Comparison of ENCODE assay signal across 23 mouse cellular contexts in genomic region chr13:31830332-31830731, GRCm38 (mm10). TPM values are rescaled to one million over a fixed set of nuclear protein-coding genes. Genes with fewer than 3 reads are reported as not detected.
DNase-seq lines count a peak whose midpoint lies in the region; ATAC-seq and TF ChIP-seq lines count a peak whose summit lies in the region.
"Had no signal": no experiment of that assay in that cellular context is flagged by ENCODE, and none has a peak within 500 bp of the region (broad histone marks: within the 10 kb centered on the region; RNA-seq: fewer than 3 reads in every experiment).

No protein-coding gene starts in this region.

- intact Hi-C loops in heart, postnatal 10 days (cut with DNase I) = no loop called here

- peaks cover 2 to 9% of the 10 kb centered on the region in 2 experiments; a peak in 2 of 4 replicates for H3K4me1 ChIP-seq in heart, embryonic 14.5 days (ENCODE audit: control insufficient read depth in 2 of 2, insufficient read depth in 2 of 2, low read length in 2 of 2)
- no peaks in the 10 kb centered on the region for H3K4me1 ChIP-seq in lung, embryonic 14.5 days (ENCODE audit: insufficient read depth)
- H3K4me1 ChIP-seq: forebrain, embryonic 15.5 days; hindbrain, embryonic 12.5 days; liver, embryonic 12.5 days; midbrain, embryonic 13.5 days; neural tube, embryonic 15.5 days had no signal

- H3K27ac ChIP-seq in heart, embryonic 14.5 days (replicated peaks in 1 of 2; ENCODE audit: control insufficient read depth in 1 of 2, insufficient read depth in 1 of 2, low read depth in 2 of 2, low read length in 2 of 2) = 0 out of 4 replicates have a peak overlapping the region, but pooled peaks of 1 of the 2 experiments have one; percentile 27
- no peak overlapping the region for H3K27ac ChIP-seq in lung, embryonic 14.5 days (ENCODE audit: low read depth)
- H3K27ac ChIP-seq: embryonic facial prominence, embryonic 12.5 days; forebrain, embryonic 15.5 days; hindbrain, embryonic 12.5 days; limb, embryonic 10.5 days; liver, embryonic 12.5 days; midbrain, embryonic 13.5 days; neural tube, embryonic 15.5 days; stomach, postnatal 0 days had no signal

- no peak for TF ChIP-seq CTCF in lung, embryonic 14.5 days (IDR thresholded peaks at IDR 0.05; ENCODE audit: low read depth)

- DNase-seq in adrenal gland, adult (ENCODE audit: inconsistent age in 2 of 2, low spot score in 1 of 2) = peak; percentile 54 to 76
- no peak for DNase-seq in adrenal gland, adult 18-20 months (ENCODE audit: low spot score in 2 of 2)
- no peak for DNase-seq in heart, postnatal 10 days
- peak; percentile 68 for DNase-seq in lung, embryonic 14.5 days
- no peak for DNase-seq in lung, postnatal 25 days (ENCODE audit: low spot score)
- DNase-seq in lung, postnatal 4 days = peak; percentile 57 to 81
- DNase-seq in liver = no peak
- DNase-seq: cerebellum, adult 9-10 months; gastrocnemius, postnatal 36 days; thymus, postnatal 14 days had no signal

- H3K4me3 ChIP-seq in heart, embryonic 14.5 days (ENCODE audit: control insufficient read depth in 1 of 2, insufficient read depth in 1 of 2, low read depth in 1 of 2, low read length in 2 of 2) = no peak overlapping the region
- H3K4me3 ChIP-seq in lung, embryonic 14.5 days (ENCODE audit: low read depth, low read length) = no peak overlapping the region
- H3K4me3 ChIP-seq: embryonic facial prominence, embryonic 12.5 days; forebrain, embryonic 15.5 days; hindbrain, embryonic 12.5 days; limb, embryonic 10.5 days; liver, embryonic 12.5 days; midbrain, embryonic 13.5 days; myocyte; neural tube, embryonic 15.5 days had no signal

- whole genome bisulfite sequencing in heart, embryonic 14.5 days = 46% methylated on average over 9 of the region's 9 CpGs
- WGBS in lung, embryonic 14.5 days = 23% methylated on average over 9 of the region's 9 CpGs

- H3K9me3 ChIP-seq in heart, embryonic 14.5 days (ENCODE audit: control insufficient read depth, low read length) = no peaks in the 10 kb centered on the region
- H3K9me3 ChIP-seq in lung, embryonic 14.5 days (ENCODE audit: low read depth, low read length) = no peaks in the 10 kb centered on the region
- H3K9me3 ChIP-seq: embryonic facial prominence, embryonic 12.5 days; forebrain, embryonic 15.5 days; G1E; hindbrain, embryonic 12.5 days; limb, embryonic 10.5 days; liver, embryonic 12.5 days; midbrain, embryonic 13.5 days; neural tube, embryonic 15.5 days had no signal

- no peaks in the 10 kb centered on the region for H3K36me3 ChIP-seq in heart, embryonic 14.5 days (ENCODE audit: control insufficient read depth, insufficient read depth, low read length)
- H3K36me3 ChIP-seq in lung, embryonic 14.5 days (ENCODE audit: insufficient read depth) = no peaks in the 10 kb centered on the region
- H3K36me3 ChIP-seq: embryonic facial prominence, embryonic 12.5 days; forebrain, embryonic 15.5 days; G1E; hindbrain, embryonic 12.5 days; limb, embryonic 10.5 days; liver, embryonic 12.5 days; midbrain, embryonic 13.5 days; neural tube, embryonic 15.5 days had no signal

- 0 out of 2 replicates have a peak, but pooled peaks have one; percentile 63 for ATAC-seq in heart, embryonic 14.5 days (ENCODE audit: insufficient number of reproducible peaks, insufficient read depth, low FRiP score, low read depth)
- peak; percentile 70; the same call in 1 of the 2 replicates for ATAC-seq in lung, embryonic 14.5 days (ENCODE audit: insufficient read depth)
- ATAC-seq: CD4-positive, CD25-positive, alpha-beta regulatory T cell, adult 4 months; forebrain, embryonic 15.5 days; intestine, embryonic 16.5 days; liver, embryonic 12.5 days; midbrain, embryonic 13.5 days had no signal

- peaks cover 2% of the 10 kb centered on the region; the same call in 1 of the 2 replicates for H3K27me3 ChIP-seq in heart, embryonic 14.5 days (ENCODE audit: control insufficient read depth, insufficient read depth, low read length)
- H3K27me3 ChIP-seq in lung, embryonic 14.5 days (ENCODE audit: insufficient read depth, low read length) = peaks cover 4% of the 10 kb centered on the region; the same call in 1 of the 2 replicates
- H3K27me3 ChIP-seq: forebrain, embryonic 15.5 days; hindbrain, embryonic 12.5 days; midbrain, embryonic 13.5 days had no signal

- H3K4me2 ChIP-seq in heart, embryonic 14.5 days (ENCODE audit: low read length) = no peak overlapping the region
- no peak overlapping the region for H3K4me2 ChIP-seq in lung, embryonic 14.5 days
- H3K4me2 ChIP-seq: embryonic facial prominence, embryonic 12.5 days; forebrain, embryonic 15.5 days; hindbrain, embryonic 12.5 days; liver, embryonic 12.5 days; midbrain, embryonic 13.5 days; neural tube, embryonic 15.5 days had no signal

- no peak overlapping the region for H3K9ac ChIP-seq in heart, embryonic 14.5 days (ENCODE audit: low read length)
- H3K9ac ChIP-seq in lung, embryonic 14.5 days = no peak overlapping the region
- H3K9ac ChIP-seq: embryonic facial prominence, embryonic 12.5 days; forebrain, embryonic 15.5 days; hindbrain, embryonic 12.5 days; liver, embryonic 12.5 days; midbrain, embryonic 13.5 days; neural tube, embryonic 15.5 days had no signal

RNA-seq across cellular contexts. Expression of gene Foxc1, which starts 23.9 kb away (rescaled TPM):
- total RNA-seq in adrenal gland, adult 18-20 months (2021) = 1 to 10 TPM; 4.2 to 7.1 TPM
- polyA plus RNA-seq in heart, embryonic 14.5 days (2014; fragmentation: Nextera tagmentation; extraction: Ambion mirVana) = 4.3 and 5.0 TPM in 2 replicates
- 1 to 10 TPM; 7.0 to 7.8 TPM for total RNA-seq in heart, postnatal 10 days (2021)
- polyA plus RNA-seq in lung, embryonic 14.5 days (2014; fragmentation: Nextera tagmentation; extraction: Ambion mirVana) = 0.63 and 0.74 TPM in 2 replicates
- polyA plus RNA-seq: CD4-positive, CD25-positive, alpha-beta regulatory T cell, adult 4 months; G1E had no signal

Comparison
In these comparisons a context has a peak if more than half of its experiments do, and no peak if none do; other contexts are left out.
1. DNase-seq: peak in adrenal gland, adult (2 of 2), lung, embryonic 14.5 days (single experiment) and lung, postnatal 4 days (2 of 2); none in adrenal gland, adult 18-20 months (0 of 2), heart, postnatal 10 days (0 of 2), lung, postnatal 25 days (single experiment) and liver (single experiment).